Mouse (Mus musculus) spleen, adult 2 months (tissue): ENCODE measurements around the gene Dcp1b. TPM values are rescaled to one million over a fixed set of nuclear protein-coding genes. Genes with fewer than 3 reads are reported as not detected.

Source experiments
- DNase-seq, 2 experiments: peaks; one replicate each; pipeline versions ENCODE4 v3.0.0 to v3.0.0-alpha.2; 2012 to 2021; ENCODE audit warnings: low spot score in 2 of 2, low read depth in 1 of 2
- H3K27ac ChIP-seq: fragments of 200-500 bp; 2 replicates; pipeline ENCODE4 v1.5.1; 2012; ENCODE audit warnings: low read length, inconsistent platforms; ENCODE audit not compliant: insufficient read depth
- H3K27me3 ChIP-seq: fragments of 200-500 bp; 2 replicates; pipeline ENCODE4 v1.6.1; 2012; ENCODE audit warnings: mild to moderate bottlenecking, moderate library complexity, low read length, inconsistent platforms; ENCODE audit not compliant: control insufficient read depth, insufficient read depth
- H3K36me3 ChIP-seq: fragments of 200-500 bp; 2 replicates; pipeline ENCODE4 v1.6.1; 2012; ENCODE audit warnings: mild to moderate bottlenecking, low read length, inconsistent platforms; ENCODE audit not compliant: control insufficient read depth, insufficient read depth
- H3K4me1 ChIP-seq: fragments of 200-500 bp; 2 replicates; pipeline ENCODE4 v1.6.1; 2011; ENCODE audit warnings: inconsistent platforms; ENCODE audit not compliant: control insufficient read depth, insufficient read depth, insufficient read length
- H3K4me3 ChIP-seq: fragments of 200-500 bp; 2 replicates; pipeline ENCODE4 v1.5.1; 2011; ENCODE audit warnings: mild to moderate bottlenecking, inconsistent platforms; ENCODE audit not compliant: insufficient read depth, insufficient read length; ENCODE audit errors: extremely low read depth
- CTCF ChIP-seq: fragments of 200-500 bp; IDR thresholded peaks from 2 replicates; pipeline ENCODE4 v1.5.1; 2011; ENCODE audit warnings: mild to moderate bottlenecking, inconsistent platforms; ENCODE audit not compliant: insufficient read depth, insufficient read length, insufficient replicate concordance; ENCODE audit errors: extremely low read depth
- POLR2A ChIP-seq: fragments of 200-500 bp; IDR thresholded peaks from 2 replicates; pipeline ENCODE4 v1.6.1; 2011; ENCODE audit warnings: low read depth, low read length, inconsistent platforms
- WGBS: fragments of 180-500 bp; shearing (Covaris S2); methylation state at CpG from one replicate; pipeline ENCODE4 v1.1.7; 2018; 5-methylcytosine and 5-hydroxymethylcytosine counted together
- polyA plus RNA-seq: library from polyadenylated mRNA; depleted of rRNA; stranded (reverse); fragments of >200 nt; gene quantifications from 2 replicates; pipeline ENCODE4 v1.2.3, GENCODE M21; 2012

Dcp1b gene
- polyA plus RNA-seq, 1 experiment, result 18.1 TPM

DNA sequence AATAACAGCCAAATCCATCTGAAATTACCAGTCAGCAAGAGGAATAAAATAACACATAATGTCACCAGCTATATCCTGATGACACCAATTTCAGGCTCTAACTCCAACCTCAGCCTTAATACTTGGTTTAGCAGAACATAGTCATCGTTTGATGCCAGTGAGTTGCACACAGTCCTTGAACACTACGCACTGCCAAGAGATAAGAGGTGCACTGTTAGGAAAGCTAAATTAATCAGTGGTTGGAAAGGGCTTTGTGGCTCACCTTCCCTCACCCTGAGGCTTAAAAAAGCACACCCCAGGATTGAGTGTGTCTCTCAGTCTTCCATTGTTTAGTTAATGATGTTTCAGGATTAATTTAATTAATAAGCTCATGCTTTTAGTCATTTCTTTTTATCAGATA is 5.1 kb downstream of the Dcp1b start:
- 86% methylated on average over 2 of the region's 2 CpGs for WGBS
- Histone ChIP-seq H3K27me3 (no peaks in the 10 kb centered on the region), H3K27ac (no peak overlapping the region), H3K4me3 (no peak overlapping the region), H3K36me3 (peaks cover 2% of the 10 kb centered on the region; the same call in 1 of the 2 replicates), H3K4me1 (no peaks in the 10 kb centered on the region; the same call in 1 of the 2 replicates)
- TF ChIP-seq CTCF (no peak), POLR2A (no peak)
- DNase-seq, result no peak

- no peak for DNase-seq
- WGBS, result 94% methylated on average over 9 of the region's 9 CpGs
- H3K36me3 ChIP-seq, result peaks cover 2% of the 10 kb centered on the region
Measured at GRCm38 (mm10) chr6:119182211-119182610, 7.2 kb downstream of the Dcp1b start.

DNA sequence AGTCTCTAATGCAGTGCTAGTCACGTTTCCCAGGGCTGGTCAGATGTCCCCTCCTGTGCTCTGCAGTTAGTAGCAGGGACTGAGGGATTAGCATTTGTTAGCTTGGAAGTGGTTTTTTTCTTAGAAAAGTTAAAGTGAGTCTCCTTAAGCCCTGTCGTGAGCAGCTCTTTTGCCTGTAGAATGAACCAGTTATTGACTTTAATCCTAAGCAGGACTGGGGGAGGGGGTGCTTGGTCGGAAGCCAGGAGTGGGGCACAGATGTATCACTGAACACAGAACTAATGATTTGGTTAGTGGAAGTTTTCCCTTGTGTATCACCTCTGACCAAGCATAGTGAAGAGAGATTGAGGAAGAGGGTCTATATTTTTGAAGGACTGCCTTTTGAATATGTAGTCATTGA is 8.7 kb downstream of the Dcp1b start:
- 93% methylated on average over 3 of the region's 3 CpGs for WGBS
- Histone ChIP-seq H3K27me3 (no peaks in the 10 kb centered on the region), H3K27ac (no peak overlapping the region), H3K4me3 (no peak overlapping the region), H3K36me3 (peaks cover 2% of the 10 kb centered on the region), H3K4me1 (no peaks in the 10 kb centered on the region)
- no peak for TF ChIP-seq POLR2A
- no peak for DNase-seq

More at GRCm38 (mm10) chr6:119182211-119182610, 7.2 kb downstream of the Dcp1b start:
- no peak overlapping the region for H3K4me3 ChIP-seq
- no peaks in the 10 kb centered on the region for H3K4me1 ChIP-seq
- H3K27ac ChIP-seq, result no peak overlapping the region
- no peak for TF ChIP-seq CTCF
- no peak for TF ChIP-seq POLR2A
- no peaks in the 10 kb centered on the region for H3K27me3 ChIP-seq

DNA sequence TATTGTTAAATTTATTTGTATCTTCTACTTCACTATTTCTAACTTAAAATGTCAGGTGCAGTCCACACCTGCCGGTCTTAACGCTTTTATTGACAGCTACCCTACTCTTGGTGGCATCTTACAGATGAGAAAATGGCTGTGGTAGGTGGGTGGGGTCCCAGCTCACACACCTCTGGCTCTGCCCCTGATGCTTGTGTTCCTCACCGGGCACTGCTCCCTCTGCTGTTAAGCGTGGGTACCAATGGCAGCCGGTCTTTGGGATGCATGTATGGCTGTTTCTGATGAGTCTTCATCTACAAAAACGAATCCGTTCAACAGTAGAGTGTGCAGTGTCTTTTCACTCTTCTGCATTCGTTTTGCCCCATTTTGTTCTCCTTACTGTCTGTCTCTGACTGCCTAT is 11.6 kb downstream of the Dcp1b start:
- Histone ChIP-seq H3K27ac (no peak overlapping the region), H3K4me3 (no peak overlapping the region), H3K27me3 (no peaks in the 10 kb centered on the region), H3K4me1 (no peaks in the 10 kb centered on the region), H3K36me3 (peaks cover 4% of the 10 kb centered on the region)
- WGBS, result 87% methylated on average over 8 of the region's 8 CpGs
- TF ChIP-seq POLR2A (no peak), CTCF (no peak)
- DNase-seq, result no peak

GRCm38 (mm10) chr6:119187631-119188030 is 12.6 kb downstream of the Dcp1b start:
- Histone ChIP-seq H3K27me3 (no peaks in the 10 kb centered on the region), H3K27ac (no peak overlapping the region), H3K36me3 (peaks cover 4% of the 10 kb centered on the region), H3K4me1 (no peaks in the 10 kb centered on the region), H3K4me3 (no peak overlapping the region)
- 84% methylated on average over 6 of the region's 6 CpGs for WGBS
- DNase-seq, result no peak
- TF ChIP-seq CTCF (no peak), POLR2A (no peak)

GRCm38 (mm10) chr6:119191478-119191877 is 16.4 kb downstream of the Dcp1b start:
- TF ChIP-seq POLR2A, result no peak
- TF ChIP-seq CTCF, result no peak
- H3K4me1 ChIP-seq, result no peaks in the 10 kb centered on the region

DNA sequence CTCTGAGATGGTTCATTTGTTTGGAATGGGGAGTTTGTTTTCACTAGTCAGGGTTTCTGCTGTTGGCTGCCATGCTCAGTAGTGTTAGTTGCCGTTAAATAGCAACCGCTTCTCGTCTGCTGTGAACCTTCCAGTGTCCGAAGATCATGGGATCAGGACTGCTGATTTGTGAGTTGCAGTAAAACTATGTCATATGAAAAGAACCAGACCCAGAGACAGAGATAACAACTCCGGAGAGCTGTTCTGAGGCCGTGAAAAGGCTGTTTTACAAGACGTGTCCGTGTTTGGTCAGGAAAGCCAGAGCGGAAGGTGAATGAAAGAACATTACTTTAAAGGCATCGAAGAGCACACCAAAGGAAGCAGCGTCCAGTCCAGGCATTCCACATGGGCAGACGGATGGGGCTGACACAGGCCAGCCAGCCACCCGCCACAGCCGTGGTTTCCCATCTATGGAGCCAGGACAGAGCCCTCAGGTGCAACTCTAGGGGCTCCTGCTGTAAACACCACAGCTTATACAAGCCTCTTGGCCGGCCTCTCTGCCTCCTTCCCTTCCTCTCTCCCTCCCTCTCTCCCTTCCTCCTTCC is 18.6 kb downstream of the Dcp1b start:
- Histone ChIP-seq H3K4me3 (no peak overlapping the region), H3K27ac (no peak overlapping the region), H3K27me3 (no peaks in the 10 kb centered on the region), H3K4me1 (no peaks in the 10 kb centered on the region), H3K36me3 (peaks cover 6% of the 10 kb centered on the region; the same call in 1 of the 2 replicates)
- DNase-seq, result no peak
- 92% methylated on average over 15 of the region's 15 CpGs for WGBS
- TF ChIP-seq POLR2A (no peak), CTCF (no peak)

More at GRCm38 (mm10) chr6:119191478-119191877, 16.4 kb downstream of the Dcp1b start:
- H3K4me3 ChIP-seq, result no peak overlapping the region
- DNase-seq, result no peak
- no peaks in the 10 kb centered on the region for H3K27me3 ChIP-seq
- WGBS, result 90% methylated on average over 4 of the region's 4 CpGs
- H3K36me3 ChIP-seq, result peaks cover 6% of the 10 kb centered on the region; the same call in 1 of the 2 replicates
- H3K27ac ChIP-seq, result no peak overlapping the region
